Mouse (Mus musculus) gastrocnemius, postnatal 36 days (tissue): Measurements from ENCODE around the gene Gnat2. TPM values are rescaled to one million over a fixed set of nuclear protein-coding genes. Genes with fewer than 3 reads are reported as not detected.

Source experiments
- total RNA-seq, 2 experiments: library from RNA; stranded (reverse); gene quantifications; 2 replicates each; pipeline ENCODE4 v1.2.3; 2021

Gnat2 gene
- total RNA-seq, 2 experiments from 2014 or later: 0.25 to 0.28 TPM

Other genes with a start within 250 kb of the Gnat2 start
- gene Eps8l3, start 215.6 kb upstream of the Gnat2 start, total RNA-seq: not detected
- gene Gstm5, start 197.0 kb upstream of the Gnat2 start, total RNA-seq: 10 to 100 TPM; 66.3 to 72.8 TPM
- 10 to 100 TPM in 1 of 2 experiments, 1 to 10 TPM in 1; 6.3 to 15.8 TPM for gene Gstm7, start 161.0 kb upstream of the Gnat2 start, total RNA-seq
- gene Gstm6, start 149.0 kb upstream of the Gnat2 start, total RNA-seq: under 1 TPM; 0.22 to 0.61 TPM
- gene Gstm3, start 123.5 kb upstream of the Gnat2 start, total RNA-seq: not detected
- gene Gstm2, start 106.3 kb upstream of the Gnat2 start, total RNA-seq: 100 to 1,000 TPM in 1 of 2 experiments, 10 to 100 TPM in 1; 51.9 to 103 TPM
- gene Gstm1, start 74.8 kb upstream of the Gnat2 start, total RNA-seq: 100 to 1,000 TPM; 138 to 202 TPM
- gene Gstm4, start 47.9 kb upstream of the Gnat2 start, total RNA-seq: 10 to 100 TPM; 11.3 to 13.5 TPM
- 1 to 10 TPM; 3.8 TPM for gene Ampd2, start 6.1 kb upstream of the Gnat2 start, total RNA-seq
- gene Gnai3, start 53.4 kb downstream of the Gnat2 start, total RNA-seq: 10 to 100 TPM in 1 of 2 experiments, 1 to 10 TPM in 1; 9.7 to 11.3 TPM
- not detected for gene Gpr61, start 62.1 kb downstream of the Gnat2 start, total RNA-seq
- gene Amigo1, start 93.5 kb downstream of the Gnat2 start, total RNA-seq: 10 to 100 TPM; 23.3 to 27.5 TPM
- gene Cyb561d1, start 108.4 kb downstream of the Gnat2 start, total RNA-seq: 1 to 10 TPM; 2.5 to 3.1 TPM
- 1 to 10 TPM; 5.7 to 6.1 TPM for gene Atxn7l2, start 118.1 kb downstream of the Gnat2 start, total RNA-seq
- 100 to 1,000 TPM; 479 to 547 TPM for gene Sypl2, start 133.9 kb downstream of the Gnat2 start, total RNA-seq
- 10 to 100 TPM; 43.6 to 48.1 TPM for gene Psma5, start 164.1 kb downstream of the Gnat2 start, total RNA-seq
- gene Sort1, start 191.3 kb downstream of the Gnat2 start, total RNA-seq: 10 to 100 TPM; 36.7 to 37.8 TPM